Mouse (Mus musculus): ENCODE measurements around the gene Uqcr11.

DNA sequence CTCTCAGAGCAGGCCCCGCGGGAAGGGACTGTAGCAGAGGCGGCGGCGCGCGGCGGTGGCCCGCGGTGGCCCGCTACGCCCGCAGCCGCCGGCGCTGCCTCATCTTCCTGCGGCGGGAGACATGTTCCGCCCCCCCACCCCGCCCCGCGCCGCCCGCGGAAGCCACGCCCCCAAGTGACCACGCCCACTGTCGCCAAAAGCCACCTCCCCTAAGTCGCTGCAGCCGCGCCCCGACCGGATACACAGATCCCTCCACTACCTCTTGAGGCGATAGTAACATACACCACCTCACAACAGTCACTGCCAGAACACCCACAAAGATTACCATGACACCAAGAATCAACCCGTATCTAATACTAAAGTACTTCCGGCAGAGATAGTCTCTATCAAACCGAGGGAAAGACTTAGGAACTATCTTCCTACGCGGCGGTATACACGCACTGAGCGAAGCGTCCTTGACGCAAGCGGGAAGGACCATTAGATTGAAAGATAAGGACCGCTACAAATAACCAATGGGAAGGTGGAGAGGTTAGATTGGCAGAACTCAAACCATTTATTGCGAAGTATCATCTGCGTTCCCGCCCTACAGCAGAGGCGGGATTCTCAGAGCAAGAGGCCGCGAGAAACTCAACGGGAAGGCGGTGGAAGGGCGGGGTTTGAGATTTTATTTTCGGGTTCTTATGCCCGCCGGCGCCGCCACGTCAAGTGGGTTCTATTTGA, 27.0 kb upstream of the Uqcr11 start, which contains the start of gene Tcf3:
- TF ChIP-seq NANOG (IDR thresholded peaks at IDR 0.05; ENCODE audit: borderline replicate concordance, low read length): no peak
- no peak for TF ChIP-seq CTCF (conservative IDR thresholded peaks at IDR 0.05; ENCODE audit: low read length)

Data from E14TG2a.4 (cell line).